Mouse (Mus musculus): ENCODE data around the gene BC028528.

DNA sequence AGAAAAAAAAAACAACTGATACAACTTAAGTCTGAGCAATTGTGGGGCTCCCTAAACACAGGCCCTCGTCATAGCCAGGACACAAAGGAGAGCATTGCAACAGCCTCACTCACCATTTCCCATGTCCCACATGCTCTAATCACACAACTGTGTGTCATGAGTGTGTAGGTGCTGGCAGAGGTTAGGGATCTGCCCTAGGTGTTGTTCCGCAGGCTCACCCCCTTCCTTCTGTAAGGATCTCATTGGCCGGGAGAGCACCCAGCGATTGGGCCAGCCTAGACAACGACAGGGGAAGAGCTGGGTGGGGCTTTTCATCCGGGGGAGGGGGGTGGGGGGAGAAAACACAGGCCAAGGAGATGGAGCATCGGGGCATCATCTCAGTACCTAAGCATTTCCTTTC is 28.2 kb downstream of the BC028528 start:
- no peak for TF ChIP-seq CTCF (IDR thresholded peaks at IDR 0.05)
- TF ChIP-seq POLR2A (IDR thresholded peaks at IDR 0.05; ENCODE audit: insufficient read depth, low read depth, low read length) = no peak
- TF ChIP-seq EP300 (IDR thresholded peaks at IDR 0.05; ENCODE audit: insufficient read depth, low read depth, low read length) = no peak
